Mouse (Mus musculus): Measurements from ENCODE around the gene Mtfr1l. TPM values are rescaled to one million over a fixed set of nuclear protein-coding genes. Genes with fewer than 3 reads are reported as not detected.
A peak's percentile ranks its signal among the peaks of the same experiment; 100 is the strongest.

Mtfr1l gene
- polyA plus RNA-seq, 1 experiment, result 59.7 TPM

GRCm38 (mm10) chr4:134484231-134484630 is 51.0 kb downstream of the Mtfr1l start:
- Histone ChIP-seq H3K4me3 (ENCODE audit: insufficient read depth, low read length) (no peak overlapping the region), H3K4me1 (ENCODE audit: control insufficient read depth, insufficient read depth, low read length) (no peaks in the 10 kb centered on the region), H3K27ac (ENCODE audit: insufficient read depth, low read depth, low read length) (no peak overlapping the region)
- TF ChIP-seq CTCF (IDR thresholded peaks at IDR 0.05; ENCODE audit: low read depth, low read length), result no peak
- TF ChIP-seq POLR2A (IDR thresholded peaks at IDR 0.05; ENCODE audit: borderline replicate concordance, low read depth, low read length), result no peak

- H3K4me1 ChIP-seq (ENCODE audit: control insufficient read depth, insufficient read depth, low read length), result no peaks in the 10 kb centered on the region
- TF ChIP-seq CTCF (IDR thresholded peaks at IDR 0.05; ENCODE audit: low read depth, low read length), result no peak
- no peak for TF ChIP-seq POLR2A (IDR thresholded peaks at IDR 0.05; ENCODE audit: borderline replicate concordance, low read depth, low read length)
- H3K4me3 ChIP-seq (ENCODE audit: insufficient read depth, low read length), result no peak overlapping the region
- no peak overlapping the region for H3K27ac ChIP-seq (ENCODE audit: insufficient read depth, low read depth, low read length)
Observed at GRCm38 (mm10) chr4:134483696-134484095, 51.5 kb downstream of the Mtfr1l start.

- no peak overlapping the region for H3K4me3 ChIP-seq (ENCODE audit: insufficient read depth, low read length)
- TF ChIP-seq POLR2A (IDR thresholded peaks at IDR 0.05; ENCODE audit: borderline replicate concordance, low read depth, low read length) (no peak), CTCF (IDR thresholded peaks at IDR 0.05; ENCODE audit: low read depth, low read length) (no peak)
Observed at GRCm38 (mm10) chr4:134483078-134483688, 52.0 kb downstream of the Mtfr1l start.

GRCm38 (mm10) chr4:134482442-134482841 is 52.7 kb downstream of the Mtfr1l start:
- Histone ChIP-seq H3K27ac (ENCODE audit: insufficient read depth, low read depth, low read length) (no peak overlapping the region), H3K4me3 (ENCODE audit: insufficient read depth, low read length) (no peak overlapping the region), H3K4me1 (ENCODE audit: control insufficient read depth, insufficient read depth, low read length) (no peaks in the 10 kb centered on the region)
- TF ChIP-seq POLR2A (IDR thresholded peaks at IDR 0.05; ENCODE audit: borderline replicate concordance, low read depth, low read length), result no peak
- no peak for TF ChIP-seq CTCF (IDR thresholded peaks at IDR 0.05; ENCODE audit: low read depth, low read length)

More at GRCm38 (mm10) chr4:134483078-134483688, 52.0 kb downstream of the Mtfr1l start:
- no peaks in the 10 kb centered on the region for H3K4me1 ChIP-seq (ENCODE audit: control insufficient read depth, insufficient read depth, low read length)
- H3K27ac ChIP-seq (ENCODE audit: insufficient read depth, low read depth, low read length), result no peak overlapping the region

GRCm38 (mm10) chr4:134481270-134481669 is 53.9 kb downstream of the Mtfr1l start:
- TF ChIP-seq CTCF (IDR thresholded peaks at IDR 0.05; ENCODE audit: low read depth, low read length) (no peak), POLR2A (IDR thresholded peaks at IDR 0.05; ENCODE audit: borderline replicate concordance, low read depth, low read length) (no peak)
- Histone ChIP-seq H3K4me3 (ENCODE audit: insufficient read depth, low read length) (no peak overlapping the region), H3K4me1 (ENCODE audit: control insufficient read depth, insufficient read depth, low read length) (no peaks in the 10 kb centered on the region)

GRCm38 (mm10) chr4:134480864-134481263 is 54.3 kb downstream of the Mtfr1l start:
- H3K4me3 ChIP-seq (ENCODE audit: insufficient read depth, low read length), result no peak overlapping the region
- no peak overlapping the region for H3K27ac ChIP-seq (ENCODE audit: insufficient read depth, low read depth, low read length)
- H3K4me1 ChIP-seq (ENCODE audit: control insufficient read depth, insufficient read depth, low read length), result no peaks in the 10 kb centered on the region
- TF ChIP-seq POLR2A (IDR thresholded peaks at IDR 0.05; ENCODE audit: borderline replicate concordance, low read depth, low read length), result no peak
- peak; percentile 91 for TF ChIP-seq CTCF (IDR thresholded peaks at IDR 0.05; ENCODE audit: low read depth, low read length)

More at GRCm38 (mm10) chr4:134481270-134481669, 53.9 kb downstream of the Mtfr1l start:
- no peak overlapping the region for H3K27ac ChIP-seq (ENCODE audit: insufficient read depth, low read depth, low read length)

- no peak overlapping the region for H3K4me3 ChIP-seq (ENCODE audit: insufficient read depth, low read length)
- H3K27ac ChIP-seq (ENCODE audit: insufficient read depth, low read depth, low read length), result no peak overlapping the region
- TF ChIP-seq POLR2A (IDR thresholded peaks at IDR 0.05; ENCODE audit: borderline replicate concordance, low read depth, low read length), result no peak
- no peak for TF ChIP-seq CTCF (IDR thresholded peaks at IDR 0.05; ENCODE audit: low read depth, low read length)
- H3K4me1 ChIP-seq (ENCODE audit: control insufficient read depth, insufficient read depth, low read length), result no peaks in the 10 kb centered on the region
Observed at GRCm38 (mm10) chr4:134479839-134480238, 55.3 kb downstream of the Mtfr1l start.

GRCm38 (mm10) chr4:134478031-134478430 is 57.2 kb downstream of the Mtfr1l start:
- Histone ChIP-seq H3K4me3 (ENCODE audit: insufficient read depth, low read length) (no peak overlapping the region), H3K27ac (ENCODE audit: insufficient read depth, low read depth, low read length) (no peak overlapping the region), H3K4me1 (ENCODE audit: control insufficient read depth, insufficient read depth, low read length) (no peaks in the 10 kb centered on the region)
- no peak for TF ChIP-seq POLR2A (IDR thresholded peaks at IDR 0.05; ENCODE audit: borderline replicate concordance, low read depth, low read length)
- peak; percentile 97 for TF ChIP-seq CTCF (IDR thresholded peaks at IDR 0.05; ENCODE audit: low read depth, low read length)

GRCm38 (mm10) chr4:134476899-134477298 is 58.3 kb downstream of the Mtfr1l start:
- no peak for TF ChIP-seq POLR2A (IDR thresholded peaks at IDR 0.05; ENCODE audit: borderline replicate concordance, low read depth, low read length)
- TF ChIP-seq CTCF (IDR thresholded peaks at IDR 0.05; ENCODE audit: low read depth, low read length), result no peak
- H3K27ac ChIP-seq (ENCODE audit: insufficient read depth, low read depth, low read length), result no peak overlapping the region
- no peak overlapping the region for H3K4me3 ChIP-seq (ENCODE audit: insufficient read depth, low read length)
- H3K4me1 ChIP-seq (ENCODE audit: control insufficient read depth, insufficient read depth, low read length), result no peaks in the 10 kb centered on the region

Other genes with a start within 250 kb of the Mtfr1l start
- 12.2 and 15.2 TPM in 2 replicates for gene Pdik1l, start 247.5 kb downstream of the Mtfr1l start, polyA plus RNA-seq (2012; ENCODE audit: insufficient read depth, insufficient read length, missing spikeins)
- gene Trim63, start 220.3 kb downstream of the Mtfr1l start, polyA plus RNA-seq (2012; ENCODE audit: insufficient read depth, insufficient read length, missing spikeins), result not detected in 2 replicates
- not detected in 2 replicates for gene Slc30a2, start 192.2 kb downstream of the Mtfr1l start, polyA plus RNA-seq (2012; ENCODE audit: insufficient read depth, insufficient read length, missing spikeins)
- 0.56 TPM in 1 of 2 replicates, not detected in the other for gene Extl1, start 151.5 kb downstream of the Mtfr1l start, polyA plus RNA-seq (2012; ENCODE audit: insufficient read depth, insufficient read length, missing spikeins)
- gene Pafah2, start 139.1 kb downstream of the Mtfr1l start, polyA plus RNA-seq (2012; ENCODE audit: insufficient read depth, insufficient read length, missing spikeins), result 6.4 and 8.0 TPM in 2 replicates
- gene Stmn1, start 67.1 kb downstream of the Mtfr1l start, polyA plus RNA-seq (2012; ENCODE audit: insufficient read depth, insufficient read length, missing spikeins), result 314 and 367 TPM in 2 replicates
- 37.0 and 41.9 TPM in 2 replicates for gene Paqr7, start 38.7 kb downstream of the Mtfr1l start, polyA plus RNA-seq (2012; ENCODE audit: insufficient read depth, insufficient read length, missing spikeins)
- gene Aunip, start 24.4 kb downstream of the Mtfr1l start, polyA plus RNA-seq (2012; ENCODE audit: insufficient read depth, insufficient read length, missing spikeins), result 4.0 and 4.4 TPM in 2 replicates
- gene Selenon, start 16.8 kb upstream of the Mtfr1l start, polyA plus RNA-seq (2012; ENCODE audit: insufficient read depth, insufficient read length, missing spikeins), result 28.4 and 33.3 TPM in 2 replicates
- 87.4 and 93.7 TPM in 2 replicates for gene Man1c1, start 168.9 kb upstream of the Mtfr1l start, polyA plus RNA-seq (2012; ENCODE audit: insufficient read depth, insufficient read length, missing spikeins)
- 34.0 and 36.2 TPM in 2 replicates for gene Ldlrap1, start 232.6 kb upstream of the Mtfr1l start, polyA plus RNA-seq (2012; ENCODE audit: insufficient read depth, insufficient read length, missing spikeins)

All from bone marrow macrophage, adult 2 months (primary cell).